Mouse (Mus musculus): ENCODE results near the gene Gpr137.

DNA sequence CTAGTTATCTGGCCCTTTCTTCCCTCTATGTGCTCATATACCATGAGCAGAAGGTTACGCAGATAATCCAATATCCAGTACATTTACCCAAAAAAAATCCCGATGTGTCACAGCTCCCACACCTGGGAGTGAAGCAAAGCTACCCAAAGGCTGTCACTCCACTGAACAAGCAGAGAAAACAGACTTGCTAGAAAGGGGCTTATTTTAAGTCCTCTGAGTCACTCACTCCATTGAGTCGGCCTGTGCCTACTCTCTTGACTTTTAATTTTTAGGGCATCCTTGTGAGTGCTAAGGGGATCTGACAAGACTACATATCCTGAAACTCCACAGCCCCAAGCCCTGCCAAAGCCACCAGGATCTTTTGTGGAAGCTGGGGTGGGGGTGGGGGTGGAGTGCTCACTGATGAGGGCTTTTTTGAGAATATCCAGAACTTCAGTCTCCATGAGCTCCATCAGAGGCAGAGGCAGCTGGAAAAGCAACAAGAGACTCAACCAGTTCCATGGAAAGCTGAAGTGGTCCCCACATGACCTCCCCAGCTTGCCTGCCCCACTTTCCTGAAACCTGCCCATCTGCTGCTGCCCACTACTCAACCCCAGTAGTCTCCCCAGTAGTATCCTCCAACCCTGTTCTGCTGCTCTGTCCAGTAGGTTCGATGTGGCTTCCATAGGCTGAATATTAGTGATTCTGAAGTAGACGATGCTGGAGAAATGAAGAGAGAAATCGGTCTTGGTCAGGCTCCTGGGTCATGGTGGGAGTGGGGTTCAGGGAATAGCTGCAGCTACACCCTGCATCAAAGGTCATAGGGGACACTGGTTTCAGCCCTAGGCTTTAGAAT, 19.2 kb downstream of the Gpr137 start:
- TF ChIP-seq CTCF (IDR thresholded peaks at IDR 0.05; ENCODE audit: low read depth, low read length), result no peak
- TF ChIP-seq POLR2A (IDR thresholded peaks at IDR 0.05; ENCODE audit: insufficient read depth, low read length), result no peak
